Mouse (Mus musculus) erythroblast, embryonic 14.5 days (primary cell): ENCODE data around the gene Gas7.

Source experiments
- GATA1 ChIP-seq: IDR thresholded peaks from 2 replicates; pipeline ENCODE4 v1.6.1; 2012; ENCODE audit warnings: low read length, inconsistent platforms, mixed read lengths
- TAL1 ChIP-seq: IDR thresholded peaks from 3 replicates; pipeline ENCODE4 v1.6.1; 2012; ENCODE audit warnings: low read length, inconsistent platforms, mixed read lengths

DNA sequence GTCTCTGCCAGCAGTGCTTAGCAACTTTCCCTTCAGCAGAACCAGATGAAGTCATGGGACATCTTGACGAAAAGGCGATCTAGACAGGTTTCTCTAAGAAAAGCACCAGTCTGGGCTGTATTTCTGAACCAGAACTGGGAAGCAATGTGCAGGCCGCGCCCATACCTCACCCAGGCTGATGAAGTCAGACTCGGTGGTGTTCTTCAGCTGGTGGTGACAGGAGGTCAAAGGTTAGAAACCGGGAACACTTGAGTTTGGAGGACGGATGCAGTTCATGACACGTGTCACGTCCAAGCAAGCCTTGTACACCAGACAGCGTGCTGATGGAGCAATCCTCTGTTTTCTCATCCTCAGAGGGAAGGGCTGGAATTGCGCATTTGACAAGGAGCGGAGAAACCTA, 32.9 kb downstream of the Gas7 start:
- TF ChIP-seq TAL1 (no peak), GATA1 (no peak)
